Mouse (Mus musculus) spleen, postnatal 4 days (tissue): ENCODE measurements around the gene Slc9a2.
"Not testable (repeated sequence)": the region's sequence is repeated elsewhere in the genome, so short reads cannot be mapped to it uniquely, and the experiment has no call there.

Source experiments
- DNase-seq, 2 experiments: peaks; one replicate each; pipeline ENCODE4 v3.0.0; 2022; ENCODE audit warnings: low spot score in 2 of 2

The Slc9a2 gene

DNA sequence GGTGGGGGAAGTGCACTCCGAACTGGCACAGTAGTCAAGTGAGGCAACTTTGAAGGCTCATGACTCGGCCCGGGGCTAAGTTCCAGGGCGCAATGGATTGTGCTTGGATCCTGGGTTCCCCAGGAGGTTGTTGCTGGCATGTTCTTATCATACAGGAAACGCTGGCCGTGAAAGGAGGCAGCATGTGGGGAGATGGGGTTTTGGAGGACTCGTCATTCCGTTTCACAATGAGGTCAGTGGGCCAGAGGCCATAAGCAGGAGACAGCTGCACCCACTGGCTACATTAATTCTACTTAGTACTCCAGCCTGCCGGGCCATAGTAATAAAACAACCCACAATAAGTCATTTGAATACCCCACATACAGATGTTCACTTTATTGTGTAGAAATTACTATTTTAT is 34.6 kb downstream of the Slc9a2 start:
- DNase-seq = no peak

DNA sequence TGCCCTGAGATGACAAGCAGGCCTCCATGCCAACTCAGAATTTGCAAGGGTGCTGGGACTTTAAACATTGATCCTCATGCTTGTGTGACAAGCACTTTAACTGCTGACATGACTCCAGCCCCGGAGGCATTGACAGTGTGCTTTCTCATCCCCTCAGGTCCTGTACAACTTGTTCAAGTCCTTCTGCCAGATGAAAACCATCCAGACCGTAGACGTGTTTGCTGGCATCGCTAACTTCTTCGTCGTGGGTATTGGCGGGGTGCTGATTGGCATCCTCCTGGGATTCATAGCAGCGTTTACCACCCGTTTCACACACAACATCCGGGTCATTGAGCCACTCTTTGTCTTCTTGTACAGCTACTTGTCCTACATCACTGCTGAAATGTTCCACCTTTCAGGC is 45.7 kb downstream of the Slc9a2 start:
- DNase-seq = no peak

DNA sequence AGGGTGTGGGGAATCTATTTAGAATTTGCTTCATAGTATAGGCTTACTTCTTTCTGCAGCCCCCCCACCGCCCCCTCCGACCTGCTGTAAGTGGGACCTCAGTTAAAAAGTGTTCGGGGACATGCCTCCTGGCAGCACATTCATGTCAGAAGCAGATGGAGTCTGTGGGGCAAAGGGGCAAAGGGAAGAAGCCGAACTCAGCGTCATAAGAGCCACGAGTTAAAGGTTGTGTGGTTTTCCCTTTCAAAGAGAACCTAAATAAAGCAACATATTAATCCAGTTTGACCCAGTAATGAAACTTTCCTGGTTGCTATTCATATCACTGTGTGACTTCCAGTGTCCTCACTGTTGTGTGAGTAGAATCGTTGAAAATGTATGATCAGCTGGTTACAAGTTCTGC is 47.0 kb downstream of the Slc9a2 start:
- DNase-seq = no peak

DNA sequence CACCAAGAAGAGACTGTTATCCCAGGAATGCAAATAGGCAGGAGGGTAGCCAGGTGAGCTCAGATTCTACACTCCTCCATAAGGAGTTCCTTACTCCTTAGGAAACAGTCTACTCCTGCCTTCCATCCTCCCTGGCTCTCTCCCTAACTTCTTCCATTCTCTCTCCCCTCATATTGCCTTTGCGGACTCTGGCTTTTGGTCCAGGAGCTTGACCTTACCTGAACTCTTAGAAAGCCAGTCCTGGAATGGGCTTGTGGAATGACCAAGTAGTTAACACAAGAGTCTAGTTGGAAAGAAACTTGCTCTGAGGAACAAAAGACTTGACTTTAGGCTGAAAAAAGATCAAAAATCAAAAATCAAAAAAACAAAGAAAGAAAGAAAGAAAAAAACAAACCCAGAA is 48.3 kb downstream of the Slc9a2 start:
- no peak for DNase-seq

DNA sequence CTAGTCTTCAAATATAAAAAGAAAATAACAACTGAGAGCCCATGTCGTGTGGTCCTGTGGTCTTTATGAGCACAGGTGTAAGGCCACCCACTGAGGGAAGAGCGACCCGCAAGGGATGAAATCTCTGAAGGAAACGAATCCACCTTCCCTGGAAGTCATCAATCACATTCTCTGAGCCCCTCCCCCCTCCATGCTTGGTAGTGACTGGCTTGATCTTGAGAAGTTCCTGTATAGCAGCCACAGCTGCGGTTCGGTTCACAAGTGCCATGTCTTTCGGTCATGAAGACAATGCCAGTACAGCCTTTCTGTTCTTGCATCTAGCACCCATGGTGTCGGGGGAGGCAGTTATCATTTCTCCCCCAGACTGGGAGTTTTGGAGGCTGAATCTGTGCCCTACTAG is 57.3 kb downstream of the Slc9a2 start:
- no peak for DNase-seq

DNA sequence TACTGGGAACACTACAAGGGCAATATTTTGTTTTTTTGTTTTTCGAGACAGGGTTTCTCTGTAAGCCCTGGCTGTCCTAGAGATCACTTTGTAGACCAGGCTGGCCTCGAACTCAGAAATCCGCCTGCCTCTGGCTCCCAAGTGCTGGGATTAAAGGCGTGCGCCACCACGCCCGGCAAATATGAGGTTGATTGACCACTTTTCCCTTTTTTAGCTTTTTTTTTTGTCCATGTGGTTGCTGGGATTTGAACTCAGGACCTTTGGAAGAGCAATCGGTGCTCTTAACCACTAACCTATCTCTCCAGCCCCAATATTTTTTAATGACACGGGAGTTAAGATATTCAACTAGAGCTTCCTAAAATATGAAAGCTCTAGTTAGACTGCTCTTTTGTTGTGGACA is 57.9 kb downstream of the Slc9a2 start:
- not testable (repeated sequence) for DNase-seq

DNA sequence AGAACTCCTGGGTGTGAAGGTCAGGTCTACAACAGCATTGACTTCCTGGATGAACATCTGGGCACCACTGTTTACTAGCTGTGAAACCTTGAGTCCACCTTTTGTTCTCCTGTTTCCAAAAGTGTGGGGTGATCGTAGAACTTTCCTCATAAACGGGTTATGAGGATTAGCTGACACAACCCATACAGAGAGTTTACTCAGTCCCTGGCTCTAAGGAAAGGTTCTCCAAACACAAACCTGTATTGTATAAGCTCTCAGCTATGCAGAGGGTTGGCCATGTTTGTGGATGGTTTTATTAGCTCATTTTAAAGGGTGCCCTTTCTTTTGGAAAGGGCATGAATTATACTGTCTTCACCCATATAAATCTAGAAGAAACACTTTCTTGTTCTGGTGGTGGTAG is 60.4 kb downstream of the Slc9a2 start:
- DNase-seq = no peak

DNA sequence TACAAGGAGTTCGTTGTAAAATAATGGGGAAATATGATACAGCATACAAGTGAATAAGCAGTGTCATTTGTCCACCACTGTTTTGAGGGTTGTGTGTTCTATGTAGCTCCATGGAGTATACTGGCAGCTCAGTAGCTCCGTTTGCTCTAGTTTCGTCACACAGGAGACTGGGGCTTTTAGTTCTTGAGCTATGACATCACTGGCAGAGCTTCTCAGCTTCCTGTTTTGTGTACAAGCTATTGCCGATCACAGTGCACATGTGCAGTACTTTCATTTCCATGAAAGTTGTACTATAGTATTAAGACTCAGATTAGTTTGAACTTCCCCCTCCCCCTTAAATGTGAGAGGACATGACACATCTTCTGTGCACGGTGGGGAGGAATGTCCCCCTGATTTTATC is 65.7 kb downstream of the Slc9a2 start:
- no peak for DNase-seq

DNA sequence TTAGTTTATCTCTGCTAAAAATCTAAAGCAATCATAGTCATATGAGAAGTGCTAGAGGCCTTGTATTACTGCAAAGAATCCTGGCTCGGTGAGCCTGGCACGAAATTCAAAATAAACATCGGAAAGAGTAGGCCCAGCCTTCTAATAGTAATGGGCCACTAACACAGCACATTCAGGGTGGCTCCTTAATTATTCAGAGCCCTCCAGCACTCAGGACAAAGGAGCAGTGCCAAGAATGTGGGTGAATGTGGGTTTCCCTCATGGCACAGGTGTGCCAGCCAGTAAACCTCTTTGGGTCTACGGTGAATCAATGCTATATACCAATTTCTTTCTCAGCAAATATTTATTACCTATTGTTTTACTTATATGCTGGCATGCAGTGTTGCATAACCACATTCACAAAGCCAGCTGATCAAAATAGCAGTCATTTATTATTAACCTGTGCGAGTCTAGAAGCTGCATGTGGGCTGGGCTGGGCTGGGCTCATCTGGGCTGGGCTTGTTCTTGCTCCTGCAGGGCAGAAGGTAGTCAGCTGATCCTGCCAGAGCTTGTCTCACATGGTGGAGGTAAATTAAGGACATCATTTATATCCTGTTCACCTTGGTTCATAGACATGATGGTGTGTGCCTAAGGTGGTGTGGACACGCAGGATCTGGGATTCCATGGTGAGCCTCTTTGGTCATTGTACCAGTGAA is 79.5 kb downstream of the Slc9a2 start:
- DNase-seq = no peak

DNA sequence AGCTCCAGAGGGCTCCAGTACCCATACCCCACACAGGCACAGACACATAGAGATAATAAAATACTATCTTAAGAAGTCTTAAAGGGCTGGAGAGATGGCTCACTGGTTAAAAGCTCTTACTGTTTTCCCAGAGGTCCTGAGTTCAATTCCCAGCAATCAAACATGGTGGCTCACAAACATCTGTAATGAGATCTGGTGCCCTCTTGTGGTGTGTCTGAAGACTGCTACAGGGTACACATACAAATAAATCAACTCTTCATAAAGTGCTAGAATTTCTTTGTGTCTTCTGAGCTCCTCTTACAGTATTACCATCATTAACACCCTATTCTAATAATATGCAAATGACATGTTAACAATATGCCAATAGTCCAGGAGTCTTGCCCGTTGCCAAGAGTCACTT is 83.7 kb downstream of the Slc9a2 start:
- DNase-seq = no peak

DNA sequence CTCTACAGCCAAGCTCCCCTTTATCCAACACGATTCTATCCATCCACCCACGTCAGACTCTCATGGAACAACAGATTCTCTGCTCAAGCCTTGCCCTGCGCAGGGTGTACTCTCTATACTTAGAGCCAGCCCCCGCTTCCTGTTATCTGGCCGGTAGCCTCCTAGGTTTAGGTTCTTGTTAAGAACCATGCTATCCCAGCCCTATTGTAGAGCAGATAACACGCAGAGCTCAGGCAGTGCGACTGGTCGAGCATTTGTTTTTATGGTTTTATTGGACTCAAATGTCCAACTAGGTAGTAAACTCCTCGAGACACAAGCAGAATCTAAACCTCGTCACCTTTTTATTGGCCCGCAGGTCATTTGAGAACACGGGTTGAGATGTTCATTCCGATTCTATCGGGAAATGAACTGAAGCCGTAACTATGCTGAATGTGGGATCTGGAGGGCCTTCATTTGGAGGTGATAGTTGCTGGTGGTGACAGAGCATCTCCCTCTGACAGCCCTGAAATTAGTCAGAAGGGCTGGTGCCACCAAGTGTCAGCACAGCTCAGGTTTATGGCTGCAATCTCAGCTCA is 84.4 kb downstream of the Slc9a2 start:
- DNase-seq = no peak

DNA sequence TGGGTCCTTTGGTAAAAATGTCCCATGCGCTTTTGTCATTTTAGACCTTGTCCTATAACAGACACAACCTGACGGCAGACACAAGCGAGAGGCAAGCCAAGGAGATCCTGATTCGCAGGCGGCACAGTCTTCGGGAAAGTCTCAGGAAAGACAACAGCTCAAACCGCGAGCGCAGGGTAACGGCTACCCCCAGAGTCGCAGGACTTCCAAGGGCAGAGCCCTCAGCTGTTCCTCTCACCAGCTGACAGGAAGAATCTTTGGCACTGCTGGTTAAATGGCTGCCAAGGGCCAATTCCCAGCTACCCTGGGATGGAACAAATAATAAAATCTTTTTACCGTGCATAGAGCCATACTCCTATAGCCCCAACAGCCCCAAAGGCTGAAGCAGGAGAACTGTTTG is 85.1 kb downstream of the Slc9a2 start:
- no peak for DNase-seq

DNA sequence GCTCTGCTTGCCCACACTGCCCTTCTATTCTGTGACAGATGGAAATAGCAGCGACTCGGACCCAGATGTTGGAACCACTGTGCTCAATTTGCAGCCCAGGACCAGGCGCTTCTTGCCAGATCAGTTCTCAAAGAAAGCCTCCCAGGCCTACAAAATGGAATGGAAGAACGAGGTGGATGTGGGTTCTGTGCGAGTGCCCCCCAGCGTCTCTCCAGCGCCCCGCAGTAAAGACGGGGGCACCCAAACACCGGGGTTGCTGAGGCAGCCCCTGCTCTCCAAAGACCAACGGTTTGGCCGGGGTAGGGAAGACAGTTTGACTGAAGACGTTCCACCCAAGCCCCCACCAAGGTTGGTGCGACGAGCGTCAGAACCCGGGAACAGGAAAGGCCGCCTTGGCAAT is 87.2 kb downstream of the Slc9a2 start:
- DNase-seq = peak in 1 of 2 experiments; percentile 58

DNA sequence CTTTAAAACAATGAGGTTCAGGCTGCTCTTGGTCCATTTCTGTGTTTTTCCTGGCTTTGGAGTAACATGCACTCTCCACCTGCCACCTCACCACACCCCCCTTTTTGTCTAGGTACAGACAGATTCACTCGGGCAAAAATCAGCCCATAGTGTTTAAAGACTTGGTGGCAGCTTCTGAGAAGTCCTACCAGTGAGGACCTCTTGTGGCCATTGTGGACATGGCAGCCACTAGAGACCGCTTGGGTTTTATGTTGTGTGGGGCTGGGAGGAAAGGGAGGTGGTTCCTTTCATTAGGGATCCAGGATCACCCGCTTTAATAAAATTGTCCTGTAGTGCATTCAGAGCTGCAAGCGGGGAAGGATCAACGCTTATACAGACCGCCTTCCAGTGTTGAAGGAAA is 88.2 kb downstream of the Slc9a2 start:
- peak in 1 of 2 experiments; percentile 40 for DNase-seq

DNA sequence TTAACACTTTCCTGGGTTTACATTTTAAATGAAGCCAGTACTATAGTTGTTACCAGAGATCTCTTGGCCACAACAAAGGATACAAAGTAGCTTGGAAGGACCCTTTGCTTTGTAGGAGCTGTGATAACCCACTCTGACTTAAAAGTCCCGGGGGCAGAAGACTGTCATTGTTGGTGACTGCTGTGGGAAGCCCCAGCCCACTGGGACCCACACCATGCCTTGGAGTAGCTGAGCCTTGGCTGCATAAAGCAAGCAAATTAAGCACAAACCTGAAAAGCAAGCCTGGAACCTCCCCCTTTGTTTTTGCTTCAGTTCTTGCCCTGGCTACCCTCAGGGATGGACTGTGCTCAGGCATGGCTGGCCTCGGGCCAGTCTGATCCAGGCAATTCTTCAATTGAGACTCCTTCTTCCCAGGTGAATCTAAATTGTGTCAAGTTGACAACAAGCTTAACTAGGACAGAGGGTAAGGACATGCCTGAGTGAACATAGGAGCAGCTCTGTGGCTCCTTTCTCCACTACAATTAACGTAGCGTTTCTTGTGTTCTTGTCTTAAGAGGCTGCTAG is 89.0 kb downstream of the Slc9a2 start:
- no peak for DNase-seq

DNA sequence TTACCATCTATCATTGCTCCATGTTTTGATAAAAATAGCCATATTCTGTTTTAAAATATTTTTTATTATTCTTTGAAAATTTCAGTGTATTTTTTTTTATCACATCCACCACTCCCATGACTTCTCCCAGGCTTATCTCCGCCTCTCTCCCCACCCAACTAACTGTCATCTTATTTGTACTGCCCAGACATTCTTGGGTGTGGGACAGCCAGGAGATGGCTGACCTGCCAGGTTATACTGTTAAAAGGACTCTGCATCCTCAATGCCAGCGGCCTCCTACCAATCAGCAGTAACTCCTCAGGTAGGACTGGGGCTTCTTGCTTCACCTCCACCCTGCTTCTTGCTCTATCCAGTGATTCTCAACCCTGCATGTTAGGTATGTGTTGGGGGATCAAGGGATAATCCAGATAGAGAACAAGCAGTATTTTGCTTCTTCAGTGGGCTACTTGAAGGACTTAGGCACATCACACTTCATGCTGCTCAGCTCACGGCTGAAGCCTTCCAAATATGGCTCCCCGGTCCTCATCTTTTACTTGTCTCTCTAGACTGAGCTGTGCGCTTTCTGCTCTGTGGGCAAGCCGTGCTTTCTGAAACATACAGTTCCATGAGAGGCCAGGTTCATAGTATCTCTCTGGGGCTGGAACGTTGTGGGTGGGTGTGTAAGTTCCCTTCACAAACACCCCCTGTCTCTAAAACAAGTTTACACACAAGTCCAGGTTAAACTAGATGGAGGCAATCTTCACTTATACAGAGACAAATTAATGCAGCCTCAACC is 91.0 kb downstream of the Slc9a2 start:
- no peak for DNase-seq

DNA sequence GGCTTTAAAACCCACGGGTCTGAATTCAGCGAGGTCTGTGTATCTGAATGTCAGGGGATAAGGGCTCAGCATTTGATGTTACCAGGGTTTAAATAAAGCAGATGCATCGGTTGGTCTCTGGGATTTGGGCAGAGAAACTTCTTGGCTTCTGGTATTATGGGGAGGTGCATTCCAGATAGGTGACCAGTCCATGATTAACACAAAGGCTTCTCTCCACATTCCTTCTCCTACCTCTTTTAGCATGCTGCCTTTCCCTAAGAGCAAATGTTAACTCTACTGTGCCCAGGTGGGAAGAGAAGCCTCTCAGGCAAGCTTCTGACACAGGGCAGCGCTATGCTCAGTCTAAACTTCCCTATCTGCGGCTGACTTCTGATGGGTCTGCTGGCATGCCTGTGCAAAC is 92.9 kb downstream of the Slc9a2 start:
- no peak for DNase-seq

DNA sequence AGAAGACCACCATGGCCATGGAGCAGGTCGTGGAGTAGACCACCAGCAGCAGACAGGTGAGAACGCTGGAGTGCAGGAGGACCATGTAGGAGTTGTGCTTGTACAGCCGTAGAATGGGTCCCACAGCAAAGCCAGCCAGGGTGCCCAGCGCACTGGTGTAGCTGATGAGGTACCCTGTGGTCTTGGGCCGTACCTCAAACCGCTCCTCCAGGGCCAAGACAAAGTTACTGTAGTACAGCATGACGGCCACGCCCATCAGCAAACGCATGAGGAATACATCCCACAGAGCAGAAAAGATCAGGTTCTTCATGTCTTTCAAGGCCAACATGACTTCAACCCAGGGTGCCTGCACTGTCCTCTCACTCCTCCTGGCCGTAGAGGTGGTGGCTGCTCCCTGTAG is 93.7 kb downstream of the Slc9a2 start:
- no peak for DNase-seq

DNA sequence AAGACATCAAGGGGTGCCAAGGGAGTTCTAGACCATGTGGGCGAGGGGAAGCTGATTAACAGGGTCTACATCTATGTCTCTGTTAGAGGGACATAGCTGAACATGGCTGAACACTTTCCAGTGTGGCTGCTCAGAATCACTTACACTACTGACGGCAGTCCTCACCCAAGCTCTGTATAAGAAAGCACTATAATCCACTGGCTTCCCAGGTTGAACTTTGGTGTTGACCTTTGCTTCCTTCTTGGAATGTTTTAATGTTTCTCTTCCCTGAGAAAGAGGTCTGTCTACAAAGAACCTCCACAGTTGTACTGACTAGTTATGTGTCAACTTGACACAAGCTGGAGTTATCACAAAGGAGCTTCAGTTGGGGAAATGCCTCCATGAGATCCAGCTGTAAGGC is 95.7 kb downstream of the Slc9a2 start:
- DNase-seq = no peak

DNA sequence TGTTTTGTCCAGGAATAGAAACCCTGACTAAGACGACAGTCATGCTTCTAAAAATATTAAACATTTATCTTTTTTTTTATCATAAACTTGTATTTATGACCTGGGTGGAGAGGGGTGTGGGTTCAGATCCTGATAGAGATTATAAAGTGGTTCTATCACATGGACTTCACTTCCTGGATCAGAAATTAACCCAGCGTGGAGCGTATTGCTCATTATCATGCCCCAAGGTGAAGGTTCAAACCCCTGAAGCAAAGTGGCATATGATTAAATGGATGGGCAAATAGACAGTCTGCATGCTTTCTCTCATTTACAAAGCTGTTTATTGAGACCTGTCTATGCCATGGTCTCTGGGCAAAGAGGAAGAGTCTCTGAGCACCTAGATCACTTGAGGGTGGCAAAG is 96.4 kb downstream of the Slc9a2 start:
- DNase-seq = no peak

DNA sequence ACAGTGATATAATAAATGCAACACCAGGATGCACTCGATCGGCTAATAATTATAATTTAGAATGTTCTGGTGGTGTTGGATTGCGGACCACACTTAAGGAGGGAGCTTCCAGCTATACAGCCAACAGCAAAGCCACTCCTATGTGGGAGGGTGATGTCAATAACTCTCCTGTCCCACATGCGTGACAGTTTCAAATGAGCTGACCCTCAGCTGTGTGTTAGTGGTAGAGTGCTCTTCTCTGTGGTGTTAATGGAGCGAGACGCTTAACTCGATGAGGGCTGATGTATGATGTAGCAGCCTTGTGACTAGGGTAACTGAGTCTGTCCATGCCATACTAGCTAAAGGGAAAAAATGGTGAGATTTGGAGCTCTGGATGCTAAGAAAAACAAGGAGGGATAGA is 103.1 kb downstream of the Slc9a2 start:
- DNase-seq = no peak

DNA sequence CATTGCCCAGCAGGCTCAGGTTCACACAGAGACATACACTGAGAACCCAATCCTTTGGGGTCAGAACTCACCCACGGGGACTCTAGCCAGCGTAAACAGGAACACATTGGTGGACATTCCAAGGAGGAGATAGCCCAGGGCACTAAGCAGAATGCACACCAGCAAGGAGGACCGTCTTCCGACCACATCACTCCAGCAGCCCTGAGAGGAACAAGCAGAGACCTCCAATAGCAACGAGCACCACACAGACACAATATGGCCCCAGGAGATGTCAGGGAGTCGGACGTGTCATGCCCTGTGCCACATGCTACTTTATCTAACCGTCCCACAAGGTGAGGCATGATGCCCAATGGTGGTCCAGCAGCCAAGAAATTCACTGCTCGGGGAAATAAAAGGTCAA is 103.9 kb downstream of the Slc9a2 start:
- DNase-seq = no peak

DNA sequence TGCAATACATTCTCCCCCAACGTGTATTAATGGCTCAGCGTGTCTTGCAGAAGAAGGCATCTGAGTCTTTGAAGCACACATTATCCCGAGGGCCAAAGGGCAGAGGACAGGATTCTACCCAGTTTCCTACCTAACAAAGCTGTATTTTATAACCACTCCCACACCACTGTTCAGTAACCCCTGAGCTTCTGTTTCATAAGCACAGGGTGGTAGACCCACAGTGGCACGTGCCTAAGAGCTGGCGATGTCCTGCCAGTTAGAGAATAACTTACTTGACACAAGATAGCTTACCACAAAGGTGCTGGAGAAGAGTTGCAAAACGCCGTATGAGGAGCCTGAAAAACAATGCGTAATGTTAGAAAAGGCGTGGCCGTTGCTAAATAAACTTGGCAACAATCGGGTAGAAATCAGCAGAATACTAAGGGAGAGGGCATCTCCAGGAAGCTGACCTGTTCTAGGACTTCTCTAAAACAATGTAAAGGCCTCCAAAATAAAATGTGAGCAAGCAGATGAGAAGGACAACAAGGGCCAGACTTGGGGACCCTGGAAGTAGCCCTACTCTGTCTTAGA is 105.6 kb downstream of the Slc9a2 start:
- DNase-seq = no peak
